Mouse (Mus musculus) Muller cell, postnatal 12 days (primary cell): Measurements from ENCODE around the gene Dip2a.
A peak's percentile ranks its signal among the peaks of the same experiment; 100 is the strongest.

Experiments
- DNase-seq: peaks from one replicate; pipeline ENCODE4 v3.0.0-alpha.2; 2015; ENCODE audit errors: inconsistent ontology term

Dip2a gene

DNA sequence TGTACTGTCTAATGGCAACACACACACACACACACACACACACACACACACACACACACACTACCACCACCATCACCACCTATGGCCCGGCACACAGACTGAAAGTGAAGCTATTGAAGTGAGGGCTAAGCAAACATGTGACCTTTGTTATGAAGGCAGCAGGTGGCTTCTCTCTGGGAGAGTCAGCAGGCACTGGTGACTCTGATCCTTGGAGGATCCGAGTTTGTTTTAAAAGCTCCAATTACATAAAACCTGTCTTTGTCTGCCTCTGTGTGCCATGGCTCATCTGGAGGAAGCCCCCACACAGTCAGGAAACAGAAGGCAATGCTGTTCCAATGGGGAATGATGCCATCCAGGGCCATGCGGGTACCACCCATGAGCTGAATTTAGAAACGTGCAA lies 98.5 kb downstream of the Dip2a start:
- DNase-seq: no peak

DNA sequence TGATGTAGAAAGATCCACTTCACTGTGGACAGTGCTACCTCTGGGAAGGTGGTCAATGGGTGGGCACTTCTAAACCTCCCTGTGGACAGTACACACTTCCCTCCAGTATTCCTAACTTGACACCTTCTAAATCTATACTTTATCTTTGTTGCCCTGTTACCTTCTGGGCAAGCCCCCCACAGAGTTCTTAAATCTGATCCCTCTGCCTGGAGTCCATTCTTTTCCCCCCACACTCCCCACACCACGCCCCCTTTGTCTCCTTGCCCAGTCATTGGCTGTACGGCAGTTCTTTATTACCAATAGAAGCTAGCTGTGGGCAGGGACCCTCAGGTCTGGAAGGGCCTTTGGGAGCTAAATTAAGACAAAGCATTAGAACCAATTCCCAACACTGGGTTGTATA lies 100.0 kb downstream of the Dip2a start:
- DNase-seq: no peak

DNA sequence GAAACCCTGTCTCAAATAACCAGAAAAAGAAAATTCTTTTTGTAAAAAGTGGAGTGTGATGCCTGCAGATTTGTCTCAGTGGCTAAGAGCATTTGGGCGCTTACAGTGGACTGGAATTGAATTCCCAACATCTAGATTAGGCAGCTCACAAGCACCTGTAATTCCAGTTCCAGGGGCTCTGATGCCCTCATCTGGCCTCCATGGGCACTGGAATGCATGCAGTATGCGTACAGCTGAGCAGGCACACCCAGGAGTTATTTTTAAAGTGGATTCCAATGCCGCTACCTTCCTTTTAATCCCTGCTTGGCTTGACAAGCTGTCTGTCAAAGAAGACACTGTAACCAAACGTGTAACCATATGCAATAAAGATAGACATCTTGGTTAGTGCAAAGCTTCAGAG lies 105.7 kb downstream of the Dip2a start:
- DNase-seq: no peak

DNA sequence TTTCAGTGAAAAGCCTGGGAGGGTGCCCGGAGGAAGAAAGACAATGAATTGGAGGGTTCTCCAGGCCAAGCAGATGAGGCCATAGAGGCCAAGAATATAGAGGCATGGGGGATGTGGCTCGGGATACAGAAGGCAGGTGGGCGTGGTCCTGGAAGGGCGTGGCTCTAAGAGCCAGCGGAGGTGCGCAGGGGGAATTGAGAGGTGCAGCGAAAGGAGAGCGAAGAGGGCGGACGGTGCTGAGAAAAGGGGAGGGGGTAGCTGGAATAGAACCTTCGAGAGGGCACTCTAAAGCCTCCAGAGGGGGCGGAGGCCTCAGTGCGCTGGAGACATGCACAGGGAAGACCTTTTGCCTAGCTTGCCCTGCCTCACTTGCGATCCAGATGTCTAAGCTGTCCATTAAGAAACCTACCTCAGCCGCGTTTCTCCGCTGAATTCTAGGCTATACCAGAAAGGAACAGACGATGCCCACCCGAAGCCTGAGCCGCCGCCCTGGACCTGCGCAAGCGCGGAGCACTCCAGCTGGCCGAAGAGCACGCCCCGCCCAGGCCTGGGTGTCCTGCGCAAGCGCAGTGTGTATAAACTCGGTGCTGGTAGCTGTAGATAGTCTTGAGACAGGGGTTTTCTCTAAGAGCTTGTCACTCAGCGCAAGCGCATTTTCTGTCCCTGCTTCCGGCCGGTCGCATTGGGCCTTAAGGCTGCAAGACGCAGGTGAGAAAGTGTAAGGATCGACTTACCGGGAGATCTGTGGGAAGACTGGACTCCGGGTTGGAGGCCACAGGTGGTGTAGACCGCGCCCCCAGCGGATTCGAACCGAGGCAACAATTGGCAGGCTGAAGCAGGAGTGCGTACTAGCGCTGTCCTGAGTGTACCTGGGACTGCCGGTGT lies 107.5 kb downstream of the Dip2a start, which contains the start of gene Prmt2:
Gene Prmt2 (minus strand): TSS at position 525 of the 885 bp plus-strand sequence.
- DNase-seq: peak; percentile 96

DNA sequence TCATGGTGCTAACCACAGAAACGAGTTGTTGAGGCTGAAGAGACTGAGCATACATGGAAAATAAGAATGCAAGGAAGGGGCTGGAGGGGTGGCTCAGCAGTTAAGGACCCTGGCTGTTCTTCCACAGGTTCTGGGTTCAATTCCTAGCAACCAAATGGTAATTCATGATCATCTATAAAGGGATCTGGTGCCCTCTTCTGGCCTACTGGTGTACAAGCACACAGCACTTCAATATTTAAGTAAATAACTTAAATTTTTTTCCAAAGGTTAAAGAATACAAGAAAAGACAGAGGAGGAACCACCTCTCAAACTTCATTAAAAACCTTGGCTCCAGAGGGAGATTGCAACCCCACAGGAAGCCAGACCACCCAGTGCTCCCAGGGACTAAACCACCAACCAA lies 115.5 kb downstream of the Dip2a start:
- DNase-seq: no peak

DNA sequence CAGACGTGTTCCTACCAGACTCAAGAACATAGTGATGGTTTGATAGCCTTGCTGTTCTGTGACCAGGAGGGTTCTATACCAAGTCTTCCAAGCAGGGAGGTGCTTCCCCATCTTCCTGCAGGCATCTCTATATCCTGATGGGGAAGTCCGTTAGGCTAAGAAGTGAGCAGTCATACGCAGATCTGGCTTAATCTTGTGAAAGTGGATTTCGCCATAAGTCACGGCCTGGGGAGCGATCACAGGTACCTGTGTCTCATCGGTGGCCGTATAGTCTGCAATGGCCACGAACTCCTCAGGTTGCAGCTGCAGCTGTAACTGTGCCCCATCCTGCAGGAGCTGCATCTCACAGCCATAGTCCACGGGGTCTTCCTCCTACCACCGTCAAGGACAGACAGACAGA lies 119.1 kb downstream of the Dip2a start:
- no peak for DNase-seq

DNA sequence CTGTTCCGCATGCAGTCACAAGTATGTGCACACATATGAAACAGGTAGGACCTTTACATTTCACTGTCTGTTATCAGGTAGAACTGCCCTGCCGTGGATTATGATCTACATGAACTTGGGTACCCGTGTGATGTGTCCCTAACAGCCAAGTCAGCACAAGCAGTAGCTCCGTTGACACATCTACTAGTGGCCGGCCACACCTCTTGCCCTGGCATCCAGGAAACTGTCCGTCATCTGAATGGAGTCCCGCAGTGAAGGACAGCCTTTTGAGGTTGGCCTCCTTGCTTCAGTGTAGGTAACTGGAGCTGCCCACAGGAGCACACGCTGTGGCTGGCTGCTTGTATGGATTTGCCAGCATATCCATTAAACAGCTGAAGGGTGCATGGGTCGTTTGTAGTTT lies 126.9 kb downstream of the Dip2a start:
- DNase-seq: no peak

DNA sequence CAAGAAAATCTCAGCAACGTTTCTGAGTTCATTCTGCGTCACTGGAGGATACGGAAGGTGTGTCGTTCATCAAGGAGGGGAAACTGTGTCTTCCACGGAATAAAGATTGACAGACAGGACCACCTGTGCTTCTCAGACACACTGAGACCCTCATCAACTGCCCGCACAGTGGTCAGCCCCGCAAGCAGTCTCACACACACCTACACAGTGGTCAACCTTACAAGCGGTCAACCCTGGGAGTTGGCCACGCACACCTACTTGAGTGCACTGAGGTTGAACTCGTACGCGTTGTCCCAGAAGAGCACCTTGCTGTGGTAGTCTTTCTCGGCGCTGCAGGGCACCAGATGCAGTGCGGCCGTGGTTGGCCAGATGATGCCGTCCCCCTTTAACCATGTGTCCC lies 128.0 kb downstream of the Dip2a start:
- no peak for DNase-seq

DNA sequence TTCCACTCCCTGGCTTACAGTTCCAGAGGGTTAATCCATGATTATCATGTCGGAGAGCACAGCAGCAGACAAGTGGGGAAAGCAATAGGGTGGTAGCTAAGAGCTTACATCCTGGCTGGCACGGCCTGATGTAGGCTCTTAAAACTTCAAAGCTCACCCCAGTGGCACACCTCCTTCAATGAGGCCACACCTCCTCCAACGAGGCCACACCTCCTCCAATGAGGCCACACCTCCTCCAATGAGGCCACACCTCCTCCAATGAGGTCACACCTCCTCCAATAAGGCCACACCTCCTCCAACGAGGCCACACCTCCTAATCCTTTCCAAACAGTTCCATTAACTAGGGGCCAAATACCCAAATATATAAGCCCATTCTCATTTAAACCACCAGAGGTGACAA lies 130.9 kb downstream of the Dip2a start:
- no peak for DNase-seq

DNA sequence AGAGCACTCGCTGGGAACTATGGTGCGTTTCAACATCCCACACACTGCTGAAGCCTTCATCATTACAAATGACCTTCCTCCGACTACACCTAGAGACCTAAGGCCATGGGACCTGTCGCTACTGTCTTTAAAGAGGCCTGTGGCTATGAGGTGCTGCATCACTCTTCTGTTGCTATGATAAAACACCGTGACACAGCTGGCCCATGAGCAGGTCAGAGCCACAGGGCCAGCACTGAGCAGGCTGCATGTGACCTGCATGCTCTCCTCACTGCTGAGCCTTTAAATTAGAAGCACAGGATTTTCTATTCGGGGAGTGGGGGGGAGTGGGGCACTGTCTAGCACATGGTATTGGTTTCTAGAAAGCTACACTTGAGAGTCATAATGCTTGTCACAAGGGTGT lies 133.0 kb downstream of the Dip2a start:
- no peak for DNase-seq

DNA sequence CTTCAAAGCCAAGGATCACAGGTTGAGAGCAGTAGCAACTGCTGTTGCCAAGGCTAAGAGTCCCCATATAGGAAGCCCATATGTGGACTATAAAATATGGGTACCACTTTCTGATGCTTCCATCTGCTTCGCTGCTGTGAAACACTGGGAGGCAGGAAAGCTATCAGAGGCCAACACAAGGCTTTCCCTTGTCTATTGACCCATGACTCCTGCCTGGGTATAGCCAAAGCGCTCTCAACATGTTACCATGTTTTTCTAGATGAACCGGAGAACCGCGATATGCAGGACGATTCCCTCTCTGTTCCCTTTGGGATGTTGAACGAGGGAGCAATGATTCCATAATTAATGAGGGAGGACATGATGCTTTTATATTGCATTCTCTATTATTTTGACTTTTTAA lies 134.3 kb downstream of the Dip2a start:
- DNase-seq: no peak
